8 mouse cellular contexts compared by ENCODE assay signal in the genomic region with DNA sequence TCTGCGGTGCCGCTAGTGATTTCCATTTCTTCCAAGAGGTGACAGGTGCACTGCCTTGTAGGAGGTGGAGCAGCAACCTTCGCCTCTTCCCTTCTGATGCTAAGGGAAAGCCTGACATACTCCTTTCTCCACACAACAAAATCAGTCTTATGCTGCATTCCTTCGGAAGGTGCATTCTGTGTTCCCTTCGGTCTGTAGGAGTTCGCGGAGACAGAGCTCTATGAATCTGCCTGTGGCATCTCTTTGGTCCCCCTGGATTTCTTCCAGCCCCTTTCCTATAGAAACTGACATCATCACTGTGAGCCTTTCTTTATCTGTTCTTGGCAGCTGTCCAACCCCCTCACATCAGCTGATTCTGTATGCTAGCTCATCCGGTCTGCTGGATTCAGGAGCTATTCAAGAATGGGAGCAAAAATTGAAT.
A peak's percentile ranks its signal among the peaks of the same experiment; 100 is the strongest.
DNase-seq lines count a peak whose midpoint lies in the region; ATAC-seq and TF ChIP-seq lines count a peak whose summit lies in the region.

No protein-coding gene starts in this region.

- no peaks in the 10 kb centered on the region for H3K9me3 ChIP-seq in midbrain, embryonic 12.5 days

- peak; percentile 13 to 31 for DNase-seq in layer of hippocampus, postnatal 10 days (ENCODE audit: low spot score in 2 of 2)
- DNase-seq in layer of hippocampus, adult 2 months (ENCODE audit: low spot score in 2 of 2): no peak
- peak; percentile 47 to 71 for DNase-seq in cerebellum, postnatal 36 days
- DNase-seq in heart, postnatal 10 days: peak; percentile 26
- no peak for DNase-seq in ovary, postnatal 36 days (ENCODE audit: low spot score)
- no peak for DNase-seq in thymus, postnatal 36 days
- no peak for DNase-seq in lung, postnatal 36 days

- no peak overlapping the region for H3K4me3 ChIP-seq in layer of hippocampus, adult 2 months
- H3K4me3 ChIP-seq in midbrain, embryonic 12.5 days: peak overlapping the region; percentile 15

- WGBS in midbrain, embryonic 12.5 days: 21% methylated on average over 8 of the region's 8 CpGs

- 0 out of 2 replicates have a peak overlapping the region, but pooled peaks have one; percentile 24 for H3K9ac ChIP-seq in midbrain, embryonic 12.5 days (replicated peaks)

- no peak for TF ChIP-seq CTCF in layer of hippocampus, adult 2 months (conservative IDR thresholded peaks at IDR 0.05)

- intact Hi-C loops in heart, postnatal 10 days (cut with DNase I): no loop called here

- peaks cover 21% of the 10 kb centered on the region for H3K4me1 ChIP-seq in midbrain, embryonic 12.5 days

- no peaks in the 10 kb centered on the region for H3K27me3 ChIP-seq in midbrain, embryonic 12.5 days

- peak; percentile 90 for ATAC-seq in midbrain, embryonic 12.5 days (ENCODE audit: low FRiP score, low read depth)

- no peak overlapping the region for H3K27ac ChIP-seq in layer of hippocampus, adult 2 months
- H3K27ac ChIP-seq in midbrain, embryonic 12.5 days (replicated peaks): peak overlapping the region; percentile 89

- H3K36me3 ChIP-seq in midbrain, embryonic 12.5 days: no peaks in the 10 kb centered on the region

- peak overlapping the region; percentile 46 for H3K4me2 ChIP-seq in midbrain, embryonic 12.5 days (replicated peaks)

Comparison
In these comparisons a context has a peak if more than half of its experiments do, and no peak if none do; other contexts are left out.
1. DNase-seq: peak in layer of hippocampus, postnatal 10 days (2 of 2), cerebellum, postnatal 36 days (2 of 2) and heart, postnatal 10 days (2 of 2); none in layer of hippocampus, adult 2 months (0 of 2), ovary, postnatal 36 days (single experiment), thymus, postnatal 36 days (0 of 2) and lung, postnatal 36 days (single experiment).